Comparison of ENCODE assay signal across 16 mouse cellular contexts in genomic region chr4:119512731-119513141, GRCm38 (mm10). TPM values are rescaled to one million over a fixed set of nuclear protein-coding genes. Genes with fewer than 3 reads are reported as not detected.
DNase-seq lines count a peak whose midpoint lies in the region; ATAC-seq and TF ChIP-seq lines count a peak whose summit lies in the region.
"Had no signal": no experiment of that assay in that cellular context is flagged by ENCODE, and none has a peak within 500 bp of the region (broad histone marks: within the 10 kb centered on the region; RNA-seq: fewer than 3 reads in every experiment).

No protein-coding gene starts in this region.

- 10% methylated on average over 3 of the region's 3 CpGs for WGBS in heart, embryonic 13.5 days
- 35% methylated on average over 3 of the region's 3 CpGs for WGBS in lung, adult 2 months
- 71% methylated on average over 3 of the region's 3 CpGs for WGBS in hindbrain, embryonic 12.5 days

- H3K9me3 ChIP-seq in heart, embryonic 13.5 days, result no peaks in the 10 kb centered on the region
- H3K9me3 ChIP-seq in hindbrain, embryonic 12.5 days (replicated peaks), result no peaks in the 10 kb centered on the region
- H3K9me3 ChIP-seq: forebrain, embryonic 10.5 days; hindbrain, embryonic 13.5 days; intestine, embryonic 15.5 days; kidney, embryonic 15.5 days; liver, embryonic 12.5 days; midbrain, embryonic 12.5 days had no signal

- peaks cover 21% of the 10 kb centered on the region for H3K4me1 ChIP-seq in heart, embryonic 13.5 days
- peaks cover 5% of the 10 kb centered on the region; the same call in 1 of the 2 replicates for H3K4me1 ChIP-seq in lung, adult 2 months (ENCODE audit: control insufficient read depth, insufficient read depth, low read length)
- H3K4me1 ChIP-seq in hindbrain, embryonic 12.5 days, result no peaks in the 10 kb centered on the region
- H3K4me1 ChIP-seq: forebrain, embryonic 10.5 days; hindbrain, embryonic 13.5 days; intestine, embryonic 15.5 days; kidney, embryonic 15.5 days; liver, embryonic 12.5 days; midbrain, embryonic 12.5 days had no signal

- TF ChIP-seq POLR2A in lung, adult 2 months (IDR thresholded peaks at IDR 0.05; ENCODE audit: borderline replicate concordance, extremely low read depth, low read depth, low read length), result no peak

- peak overlapping the region; percentile 90 for H3K27ac ChIP-seq in heart, embryonic 13.5 days (replicated peaks)
- no peak overlapping the region for H3K27ac ChIP-seq in hindbrain, embryonic 12.5 days
- H3K27ac ChIP-seq: forebrain, embryonic 10.5 days; hindbrain, embryonic 13.5 days; intestine, embryonic 15.5 days; kidney, embryonic 15.5 days; liver, embryonic 12.5 days; macrophage; midbrain, embryonic 12.5 days had no signal

- H3K27me3 ChIP-seq in heart, embryonic 13.5 days (replicated peaks), result 0 out of 2 replicates have a peak, but pooled peaks cover 3% of the 10 kb centered on the region
- no peaks in the 10 kb centered on the region for H3K27me3 ChIP-seq in hindbrain, embryonic 12.5 days
- H3K27me3 ChIP-seq: hindbrain, embryonic 13.5 days; intestine, embryonic 15.5 days; kidney, embryonic 15.5 days; midbrain, embryonic 12.5 days had no signal

- peak; percentile 81 for ATAC-seq in heart, embryonic 13.5 days (ENCODE audit: extremely low read depth, insufficient number of reproducible peaks, low FRiP score, low TSS enrichment)
- no peak for ATAC-seq in hindbrain, embryonic 12.5 days (ENCODE audit: low FRiP score)
- ATAC-seq in megakaryocyte progenitor cell, adult 5-6 weeks (replicated peaks; ENCODE audit: poor library complexity), result no peak
- ATAC-seq: intestine, embryonic 15.5 days; liver, embryonic 12.5 days had no signal

- peak; percentile 3 for DNase-seq in heart, adult 8-10 months (ENCODE audit: low spot score)
- peak; percentile 15 for DNase-seq in lung, adult 2 months
- peak; percentile 11 for DNase-seq in skeletal muscle tissue, adult 2 months (ENCODE audit: low read depth, low spot score)
- DNase-seq in adrenal gland, adult 2 months, result no peak
- DNase-seq: cerebellum, adult 9-11 months; thymus, adult 18-20 months had no signal

- no peaks in the 10 kb centered on the region for H3K36me3 ChIP-seq in heart, embryonic 13.5 days
- H3K36me3 ChIP-seq in hindbrain, embryonic 12.5 days, result no peaks in the 10 kb centered on the region
- H3K36me3 ChIP-seq: forebrain, embryonic 10.5 days; hindbrain, embryonic 13.5 days; intestine, embryonic 15.5 days; kidney, embryonic 15.5 days; liver, embryonic 12.5 days; midbrain, embryonic 12.5 days had no signal

- no peak overlapping the region for H3K4me3 ChIP-seq in heart, embryonic 13.5 days
- no peak overlapping the region for H3K4me3 ChIP-seq in lung, adult 2 months (replicated peaks; ENCODE audit: extremely low read depth, low read depth, low read length)
- no peak overlapping the region for H3K4me3 ChIP-seq in hindbrain, embryonic 12.5 days
- H3K4me3 ChIP-seq: forebrain, embryonic 10.5 days; hindbrain, embryonic 13.5 days; intestine, embryonic 15.5 days; kidney, embryonic 15.5 days; liver, embryonic 12.5 days; midbrain, embryonic 12.5 days had no signal

- TF ChIP-seq CTCF in lung, adult 2 months (IDR thresholded peaks at IDR 0.05; ENCODE audit: insufficient read depth, low read length), result no peak

- H3K4me2 ChIP-seq in heart, embryonic 13.5 days, result peak overlapping the region; percentile 48
- no peak overlapping the region for H3K4me2 ChIP-seq in hindbrain, embryonic 12.5 days (replicated peaks)
- H3K4me2 ChIP-seq: hindbrain, embryonic 13.5 days; intestine, embryonic 15.5 days; kidney, embryonic 15.5 days; liver, embryonic 12.5 days; midbrain, embryonic 12.5 days had no signal

- no peak overlapping the region for H3K9ac ChIP-seq in heart, embryonic 13.5 days
- H3K9ac ChIP-seq in hindbrain, embryonic 12.5 days, result no peak overlapping the region
- H3K9ac ChIP-seq: hindbrain, embryonic 13.5 days; intestine, embryonic 15.5 days; kidney, embryonic 15.5 days; liver, embryonic 12.5 days; midbrain, embryonic 12.5 days had no signal

RNA-seq across cellular contexts. Expression of gene Rimkla, which starts 20.3 kb away (rescaled TPM):
- total RNA-seq in heart, adult 8-10 months (2022), result 1 to 10 TPM in 1 of 4 experiments, under 1 TPM in 3; 0.38 to 1.1 (median 0.72) TPM
- polyA plus RNA-seq in heart, embryonic 13.5 days (2015; fragmentation: Nextera tagmentation; extraction: Ambion mirVana), result 4.1 and 4.4 TPM in 2 replicates
- 0.14 and 0.19 TPM in 2 replicates for polyA plus RNA-seq in lung, adult 2 months (2012; rRNA removed)
- total RNA-seq in adrenal gland, adult 2 months (2021), result under 1 TPM; 0.09 to 0.21 TPM
- 0.11 and 0.28 TPM in 2 replicates for polyA plus RNA-seq in adrenal gland, adult 2 months (2012; rRNA removed)
- 10.6 and 11.1 TPM in 2 replicates for polyA plus RNA-seq in hindbrain, embryonic 12.5 days (2016; fragmentation: Nextera tagmentation; extraction: Ambion mirVana)
- total RNA-seq in megakaryocyte progenitor cell, adult 5-6 weeks (2015), result not detected in 2 replicates
- total RNA-seq in megakaryocyte progenitor cell, adult 5-6 weeks (2017), result not detected in 2 replicates
- polyA plus RNA-seq: macrophage had no signal

RNA-seq across cellular contexts. Expression of gene Foxj3, which starts 24.1 kb away (rescaled TPM):
- 10 to 100 TPM; 29.3 to 31.3 (median 29.7) TPM for total RNA-seq in heart, adult 8-10 months (2022)
- polyA plus RNA-seq in heart, embryonic 13.5 days (2015; fragmentation: Nextera tagmentation; extraction: Ambion mirVana), result 19.1 and 19.5 TPM in 2 replicates
- 14.1 and 18.0 TPM in 2 replicates for polyA plus RNA-seq in lung, adult 2 months (2012; rRNA removed)
- total RNA-seq in adrenal gland, adult 2 months (2021), result 10 to 100 TPM; 41.8 to 43.6 TPM
- polyA plus RNA-seq in adrenal gland, adult 2 months (2012; rRNA removed), result 10.2 and 11.8 TPM in 2 replicates
- 27.3 and 29.0 TPM in 2 replicates for polyA plus RNA-seq in hindbrain, embryonic 12.5 days (2016; fragmentation: Nextera tagmentation; extraction: Ambion mirVana)
- 26.5 and 45.1 TPM in 2 replicates for total RNA-seq in megakaryocyte progenitor cell, adult 5-6 weeks (2015)
- total RNA-seq in megakaryocyte progenitor cell, adult 5-6 weeks (2017), result 12.0 and 32.4 TPM in 2 replicates

RNA-seq across cellular contexts. Expression of gene Frg2f1, which starts 26.6 kb away (rescaled TPM):
- 1 to 10 TPM; 3.6 to 6.7 (median 5.8) TPM for total RNA-seq in heart, adult 8-10 months (2022)
- 2.9 and 5.6 TPM in 2 replicates for polyA plus RNA-seq in heart, embryonic 13.5 days (2015; fragmentation: Nextera tagmentation; extraction: Ambion mirVana)
- polyA plus RNA-seq in lung, adult 2 months (2012; rRNA removed), result 5.1 and 5.9 TPM in 2 replicates
- 1 to 10 TPM; 8.2 to 9.5 TPM for total RNA-seq in adrenal gland, adult 2 months (2021)
- 24.8 and 32.4 TPM in 2 replicates for polyA plus RNA-seq in adrenal gland, adult 2 months (2012; rRNA removed)
- polyA plus RNA-seq in hindbrain, embryonic 12.5 days (2016; fragmentation: Nextera tagmentation; extraction: Ambion mirVana), result 4.5 and 4.8 TPM in 2 replicates
- 0.44 and 0.83 TPM in 2 replicates for total RNA-seq in megakaryocyte progenitor cell, adult 5-6 weeks (2015)
- total RNA-seq in megakaryocyte progenitor cell, adult 5-6 weeks (2017), result 0.88 TPM in 1 of 2 replicates, not detected in the other
